13 mouse cellular contexts compared by ENCODE assay signal in the genomic region with DNA sequence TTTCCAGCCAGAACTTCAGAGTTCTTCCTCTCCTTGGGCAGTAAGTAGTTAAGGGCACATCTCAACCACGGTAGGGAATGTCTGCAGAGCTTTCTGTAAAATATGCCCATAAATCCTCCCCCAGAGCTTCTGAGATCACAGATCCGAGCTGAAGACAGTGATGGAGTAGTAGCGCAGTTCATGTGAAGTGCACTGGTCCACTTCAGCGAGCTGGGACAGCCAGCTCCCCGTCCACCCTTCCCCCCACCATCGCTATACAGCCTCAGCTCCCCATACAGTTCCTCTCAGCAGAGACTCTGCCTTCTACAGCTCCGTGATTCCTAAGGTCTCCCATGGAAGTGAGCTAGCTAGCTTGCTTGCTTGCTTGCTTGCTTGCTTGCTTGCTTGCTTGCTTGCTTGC.
DNase-seq lines count a peak whose midpoint lies in the region; ATAC-seq and TF ChIP-seq lines count a peak whose summit lies in the region.
"Had no signal": no experiment of that assay in that cellular context is flagged by ENCODE, and none has a peak within 500 bp of the region (broad histone marks: within the 10 kb centered on the region; RNA-seq: fewer than 3 reads in every experiment).

No protein-coding gene starts in this region.

- H3K9me3 ChIP-seq in intestine, embryonic 16.5 days (ENCODE audit: control insufficient read depth, low read length), result no peaks in the 10 kb centered on the region
- no peaks in the 10 kb centered on the region for H3K9me3 ChIP-seq in stomach, postnatal 0 days (ENCODE audit: control insufficient read depth, low read length)

- peak overlapping the region; percentile 13; the same call in 1 of the 2 replicates for H3K4me2 ChIP-seq in intestine, embryonic 16.5 days (ENCODE audit: low read depth, low read length)
- peak overlapping the region; percentile 20; the same call in 1 of the 2 replicates for H3K4me2 ChIP-seq in stomach, postnatal 0 days (replicated peaks; ENCODE audit: low read depth)

- no peak for TF ChIP-seq EP300 in stomach, postnatal 0 days (optimal IDR thresholded peaks at IDR 0.05)

- H3K4me1 ChIP-seq in kidney, adult 2 months (ENCODE audit: control insufficient read depth, insufficient read depth, low read length), result peaks cover 6% of the 10 kb centered on the region; the same call in 1 of the 2 replicates
- H3K4me1 ChIP-seq in lung, adult 2 months (ENCODE audit: control insufficient read depth, insufficient read depth, low read length), result peaks cover 12% of the 10 kb centered on the region
- H3K4me1 ChIP-seq in intestine, embryonic 16.5 days (ENCODE audit: control insufficient read depth, insufficient read depth, low read length), result peaks cover 17% of the 10 kb centered on the region; the same call in 1 of the 2 replicates
- no peaks in the 10 kb centered on the region; the same call in 1 of the 2 replicates for H3K4me1 ChIP-seq in stomach, postnatal 0 days (replicated peaks; ENCODE audit: control insufficient read depth, insufficient read depth)

- 0 out of 2 replicates have a peak overlapping the region, but pooled peaks have one; percentile 1 for H3K27ac ChIP-seq in kidney, adult 2 months (ENCODE audit: insufficient read depth, low read depth, low read length)
- peak overlapping the region; percentile 77 for H3K27ac ChIP-seq in intestine, embryonic 16.5 days (ENCODE audit: low read length)
- H3K27ac ChIP-seq in stomach, postnatal 0 days (replicated peaks), result peak overlapping the region; percentile 63
- H3K27ac ChIP-seq: macrophage had no signal

- no peak overlapping the region for H3K4me3 ChIP-seq in kidney, adult 2 months (ENCODE audit: insufficient read depth, low read depth, low read length)
- H3K4me3 ChIP-seq in lung, adult 2 months (replicated peaks; ENCODE audit: extremely low read depth, low read depth, low read length), result no peak overlapping the region
- no peak overlapping the region for H3K4me3 ChIP-seq in intestine, embryonic 16.5 days (ENCODE audit: low read length)
- no peak overlapping the region for H3K4me3 ChIP-seq in stomach, postnatal 0 days (ENCODE audit: low read depth, low read length)

- DNase-seq in kidney, adult 2 months, result no peak
- DNase-seq in kidney, adult 11 months, result no peak
- peak; percentile 32 for DNase-seq in lung, postnatal 10 days
- DNase-seq in lung, adult 2 months, result no peak
- no peak for DNase-seq in stomach, postnatal 0 days (ENCODE audit: low spot score)
- DNase-seq in spleen, postnatal 14 days (ENCODE audit: low spot score in 2 of 2), result no peak
- DNase-seq: cerebellum, adult 9-10 months; layer of hippocampus, postnatal 36 days; thymus, postnatal 4 days had no signal

- WGBS in kidney, adult 2 months, result 43% methylated on average over 7 of the region's 7 CpGs
- 61% methylated on average over 7 of the region's 7 CpGs for WGBS in lung, adult 2 months
- WGBS in intestine, embryonic 16.5 days, result 16% methylated on average over 7 of the region's 7 CpGs
- WGBS in stomach, postnatal 0 days, result 21% methylated on average over 7 of the region's 7 CpGs

- no peaks in the 10 kb centered on the region for H3K36me3 ChIP-seq in kidney, adult 2 months (ENCODE audit: control insufficient read depth, insufficient read depth, low read length)
- no peaks in the 10 kb centered on the region for H3K36me3 ChIP-seq in intestine, embryonic 16.5 days (ENCODE audit: control insufficient read depth, insufficient read depth, low read length)
- H3K36me3 ChIP-seq in stomach, postnatal 0 days (ENCODE audit: control insufficient read depth, insufficient read depth, low read length), result no peaks in the 10 kb centered on the region

- no peak for TF ChIP-seq POLR2A in kidney, adult 2 months (IDR thresholded peaks at IDR 0.05; ENCODE audit: low read depth, low read length)
- TF ChIP-seq POLR2A in lung, adult 2 months (IDR thresholded peaks at IDR 0.05; ENCODE audit: borderline replicate concordance, extremely low read depth, low read depth, low read length), result no peak

- ATAC-seq in intestine, embryonic 16.5 days, result peak; percentile 83
- ATAC-seq in stomach, postnatal 0 days (ENCODE audit: low FRiP score, low TSS enrichment), result peak; percentile 62; the same call in 1 of the 2 replicates
- ATAC-seq in granulocyte monocyte progenitor cell, adult 5-6 weeks (replicated peaks; ENCODE audit: poor library complexity, severe bottlenecking), result no peak
- ATAC-seq: forebrain, embryonic 14.5 days had no signal

- TF ChIP-seq CTCF in kidney, adult 2 months (conservative IDR thresholded peaks at IDR 0.05; ENCODE audit: insufficient read depth, insufficient read length, low read depth, low read length), result no peak
- no peak for TF ChIP-seq CTCF in lung, adult 2 months (IDR thresholded peaks at IDR 0.05; ENCODE audit: insufficient read depth, low read length)
- no peak for TF ChIP-seq CTCF in stomach, postnatal 0 days (IDR thresholded peaks at IDR 0.05; ENCODE audit: low read depth)

- no peaks in the 10 kb centered on the region for H3K27me3 ChIP-seq in kidney, adult 2 months (replicated peaks; ENCODE audit: control insufficient read depth, insufficient read depth, low read length)
- H3K27me3 ChIP-seq in intestine, embryonic 16.5 days (replicated peaks; ENCODE audit: control insufficient read depth, insufficient read depth, low read length), result no peaks in the 10 kb centered on the region
- H3K27me3 ChIP-seq in stomach, postnatal 0 days (ENCODE audit: control insufficient read depth, insufficient read depth, low read length), result no peaks in the 10 kb centered on the region

- peak overlapping the region; percentile 38; the same call in 1 of the 2 replicates for H3K9ac ChIP-seq in intestine, embryonic 16.5 days (ENCODE audit: low read depth, low read length)
- no peak overlapping the region for H3K9ac ChIP-seq in stomach, postnatal 0 days (ENCODE audit: low read length)

Comparison
In these comparisons a context has a peak if more than half of its experiments do, and no peak if none do; other contexts are left out.
1. H3K27ac ChIP-seq: peak in every context shown above with its lines; median percentile 77 in intestine, embryonic 16.5 days; 63 in stomach, postnatal 0 days; 1 in kidney, adult 2 months.